Mouse (Mus musculus): Measurements from ENCODE around the gene Cradd.

Cradd gene

GRCm38 (mm10) chr10:95323393-95324277 is at the start of gene Cradd:
Gene Cradd (minus strand): TSS chr10:95324133.
- DNase-seq, result peak; percentile 89 to 95

- no peak for DNase-seq
Observed at GRCm38 (mm10) chr10:95373340-95373739, 49.4 kb upstream of the Cradd start.

- DNase-seq, result no peak
Observed at GRCm38 (mm10) chr10:95371942-95372341, 48.0 kb upstream of the Cradd start.

GRCm38 (mm10) chr10:95369190-95369589 is 45.3 kb upstream of the Cradd start:
- no peak for DNase-seq

- no peak for DNase-seq
Observed at GRCm38 (mm10) chr10:95368151-95368550, 44.2 kb upstream of the Cradd start.

- no peak for DNase-seq
Observed at GRCm38 (mm10) chr10:95367661-95368089, 43.7 kb upstream of the Cradd start.

GRCm38 (mm10) chr10:95367241-95367640 is 43.3 kb upstream of the Cradd start:
- DNase-seq, result no peak

- DNase-seq, result no peak
Observed at GRCm38 (mm10) chr10:95362326-95362725, 38.4 kb upstream of the Cradd start.

- DNase-seq, result no peak
Observed at GRCm38 (mm10) chr10:95361260-95361841, 37.4 kb upstream of the Cradd start.

- no peak for DNase-seq
Observed at GRCm38 (mm10) chr10:95360048-95360447, 36.1 kb upstream of the Cradd start.

GRCm38 (mm10) chr10:95357721-95358120 is 33.8 kb upstream of the Cradd start:
- no peak for DNase-seq

- DNase-seq, result no peak
Observed at GRCm38 (mm10) chr10:95356711-95357110, 32.8 kb upstream of the Cradd start.

GRCm38 (mm10) chr10:95355678-95356268 is 31.8 kb upstream of the Cradd start:
- DNase-seq, result no peak

- DNase-seq, result no peak
Observed at GRCm38 (mm10) chr10:95354673-95355072, 30.7 kb upstream of the Cradd start.

- DNase-seq, result no peak
Observed at GRCm38 (mm10) chr10:95354047-95354446, 30.1 kb upstream of the Cradd start.

- no peak for DNase-seq
Observed at GRCm38 (mm10) chr10:95348457-95348856, 24.5 kb upstream of the Cradd start.

GRCm38 (mm10) chr10:95347776-95348175 is 23.8 kb upstream of the Cradd start:
- no peak for DNase-seq

- no peak for DNase-seq
Observed at GRCm38 (mm10) chr10:95342833-95343590, 19.1 kb upstream of the Cradd start.

GRCm38 (mm10) chr10:95340676-95341075 is 16.7 kb upstream of the Cradd start:
- DNase-seq, result no peak

- no peak for DNase-seq
Observed at GRCm38 (mm10) chr10:95337589-95337988, 13.7 kb upstream of the Cradd start.

- DNase-seq, result peak in 1 of 2 experiments; percentile 17
Observed at GRCm38 (mm10) chr10:95336781-95337544, 13.0 kb upstream of the Cradd start.

- no peak for DNase-seq
Observed at GRCm38 (mm10) chr10:95334826-95335225, 10.9 kb upstream of the Cradd start.

All from kidney, postnatal 36 days (tissue).